Mouse (Mus musculus) testis, adult 2 months (tissue): ENCODE measurements at regions not wholly inside any gene's neighbourhood (a gene's known extent, or its start where the extent isn't known, plus 50 kb on each side); places are given as distances from the start of the nearest gene placed in this dataset.

ENCODE experiments used
- H3K27ac ChIP-seq: fragments of 200-500 bp; 2 replicates; pipeline ENCODE4 v1.5.1; 2012; ENCODE audit warnings: low read depth, low read length; ENCODE audit not compliant: control insufficient read depth, insufficient read depth
- H3K27me3 ChIP-seq: fragments of 200-500 bp; 2 replicates; pipeline ENCODE4 v1.6.1; 2012; ENCODE audit warnings: mild to moderate bottlenecking, low read length, moderate library complexity; ENCODE audit not compliant: control insufficient read depth, insufficient read depth
- H3K36me3 ChIP-seq: fragments of 200-500 bp; 2 replicates; pipeline ENCODE4 v1.6.1; 2012; ENCODE audit warnings: mild to moderate bottlenecking, low read length; ENCODE audit not compliant: control insufficient read depth, insufficient read depth
- H3K4me1 ChIP-seq: fragments of 200-500 bp; 2 replicates; pipeline ENCODE4 v1.6.1; 2012; ENCODE audit warnings: low read length; ENCODE audit not compliant: control insufficient read depth, insufficient read depth
- H3K4me3 ChIP-seq: fragments of 200-500 bp; 2 replicates; pipeline ENCODE4 v1.5.1; 2012; ENCODE audit warnings: low read depth, mild to moderate bottlenecking, low read length, moderate library complexity, mixed read lengths; ENCODE audit not compliant: control insufficient read depth
- CTCF ChIP-seq: fragments of 200-500 bp; IDR thresholded peaks from 2 replicates; pipeline ENCODE4 v1.5.1; 2012; ENCODE audit warnings: low read depth, mild to moderate bottlenecking, inconsistent platforms, low read length, moderate library complexity; ENCODE audit not compliant: control insufficient read depth, insufficient read depth, insufficient replicate concordance
- POLR2A ChIP-seq: fragments of 200-500 bp; IDR thresholded peaks from 2 replicates; pipeline ENCODE4 v1.6.1; 2012; ENCODE audit warnings: low read depth, mild to moderate bottlenecking, inconsistent platforms, low read length, moderate library complexity; ENCODE audit not compliant: control insufficient read depth

- Histone ChIP-seq H3K27me3 (no peaks in the 10 kb centered on the region), H3K4me3 (no peak overlapping the region), H3K4me1 (no peaks in the 10 kb centered on the region), H3K27ac (no peak overlapping the region), H3K36me3 (no peaks in the 10 kb centered on the region)
- TF ChIP-seq CTCF = no peak
- no peak for TF ChIP-seq POLR2A
Observed at GRCm38 (mm10) chr3:130922812-130923614, 187.3 kb upstream of the Lef1 start.

- Histone ChIP-seq H3K27me3 (no peaks in the 10 kb centered on the region), H3K4me3 (no peak overlapping the region), H3K36me3 (no peaks in the 10 kb centered on the region), H3K4me1 (no peaks in the 10 kb centered on the region), H3K27ac (no peak overlapping the region)
- TF ChIP-seq POLR2A (no peak), CTCF (no peak)
Observed at GRCm38 (mm10) chr3:130921621-130922245, 188.5 kb upstream of the Lef1 start.

GRCm38 (mm10) chr3:130913812-130914211, 183.6 kb upstream of the Rpl34 start:
- TF ChIP-seq POLR2A (no peak), CTCF (no peak)
- no peak overlapping the region for H3K27ac ChIP-seq
- no peaks in the 10 kb centered on the region for H3K4me1 ChIP-seq
- H3K36me3 ChIP-seq = no peaks in the 10 kb centered on the region
- no peak overlapping the region for H3K4me3 ChIP-seq
- H3K27me3 ChIP-seq = no peaks in the 10 kb centered on the region

GRCm38 (mm10) chr3:130905101-130905500, 174.9 kb upstream of the Rpl34 start:
- H3K36me3 ChIP-seq = no peaks in the 10 kb centered on the region
- no peak for TF ChIP-seq CTCF
- no peak for TF ChIP-seq POLR2A
- no peak overlapping the region for H3K4me3 ChIP-seq
- H3K4me1 ChIP-seq = peaks cover 6% of the 10 kb centered on the region; the same call in 1 of the 2 replicates
- H3K27me3 ChIP-seq = no peaks in the 10 kb centered on the region
- no peak overlapping the region for H3K27ac ChIP-seq

- Histone ChIP-seq H3K27ac (no peak overlapping the region), H3K36me3 (no peaks in the 10 kb centered on the region), H3K4me1 (peaks cover 6% of the 10 kb centered on the region; the same call in 1 of the 2 replicates), H3K27me3 (no peaks in the 10 kb centered on the region), H3K4me3 (no peak overlapping the region)
- no peak for TF ChIP-seq POLR2A
- no peak for TF ChIP-seq CTCF
Observed at GRCm38 (mm10) chr3:130903329-130903728, 173.1 kb upstream of the Rpl34 start.

- TF ChIP-seq CTCF (no peak), POLR2A (no peak)
- H3K4me1 ChIP-seq = peaks cover 6% of the 10 kb centered on the region; the same call in 1 of the 2 replicates
- no peak overlapping the region for H3K27ac ChIP-seq
- H3K4me3 ChIP-seq = no peak overlapping the region
- H3K27me3 ChIP-seq = no peaks in the 10 kb centered on the region
- no peaks in the 10 kb centered on the region for H3K36me3 ChIP-seq
Observed at GRCm38 (mm10) chr3:130902376-130902775, 172.2 kb upstream of the Rpl34 start.

GRCm38 (mm10) chr3:130901343-130901742, 171.1 kb upstream of the Rpl34 start:
- Histone ChIP-seq H3K36me3 (no peaks in the 10 kb centered on the region), H3K27ac (no peak overlapping the region), H3K27me3 (no peaks in the 10 kb centered on the region), H3K4me1 (peaks cover 6% of the 10 kb centered on the region; the same call in 1 of the 2 replicates), H3K4me3 (no peak overlapping the region)
- TF ChIP-seq CTCF (no peak), POLR2A (no peak)
